Mouse (Mus musculus) lung, postnatal 0 days (tissue): ENCODE results near the gene Fam131c. TPM values are rescaled to one million over a fixed set of nuclear protein-coding genes. Genes with fewer than 3 reads are reported as not detected.

Source experiments
- ATAC-seq: fragments of 200-750 bp; cut with Nextera tagmentation; 2 replicates; pipeline ENCODE4 v1.8.0; 2017; ENCODE audit warnings: moderate library complexity
- DNase-seq: peaks from one replicate; pipeline ENCODE4 v3.0.0-alpha.2; 2016; ENCODE audit warnings: low spot score
- H3K27ac ChIP-seq: fragments of 300-500 bp; sonication (generic); 2 replicates; pipeline ENCODE4 v1.5.1; 2014; ENCODE audit warnings: antibody characterized with exemption, mild to moderate bottlenecking, low read length, mixed read lengths
- H3K27me3 ChIP-seq: fragments of 300-500 bp; sonication (generic); replicated peaks from 2 replicates; pipeline ENCODE4 v1.6.1; 2014; ENCODE audit warnings: low read length, mixed read lengths; ENCODE audit not compliant: insufficient read depth
- H3K36me3 ChIP-seq: fragments of 300-500 bp; sonication (generic); 2 replicates; pipeline ENCODE4 v1.6.1; 2014; ENCODE audit warnings: low read length, mixed read lengths; ENCODE audit not compliant: insufficient read depth
- H3K4me1 ChIP-seq: fragments of 300-500 bp; sonication (generic); 2 replicates; pipeline ENCODE4 v1.6.1; 2014; ENCODE audit warnings: antibody characterized with exemption, low read depth, low read length, mixed read lengths; ENCODE audit not compliant: insufficient read depth
- H3K4me2 ChIP-seq: fragments of 300-500 bp; sonication (generic); replicated peaks from 2 replicates; pipeline ENCODE4 v1.6.1; 2014; ENCODE audit warnings: low read depth, mild to moderate bottlenecking, low read length, moderate library complexity, mixed read lengths
- H3K4me3 ChIP-seq: fragments of 300-500 bp; sonication (generic); 2 replicates; pipeline ENCODE4 v1.5.1; 2014; ENCODE audit warnings: low read depth, low read length
- H3K9ac ChIP-seq: fragments of 300-500 bp; sonication (generic); replicated peaks from 2 replicates; pipeline ENCODE4 v1.6.1; 2014; ENCODE audit warnings: low read depth, mild to moderate bottlenecking
- H3K9me3 ChIP-seq: fragments of 300-500 bp; sonication (generic); 2 replicates; pipeline ENCODE4 v1.6.1; 2016; ENCODE audit warnings: low read length, mixed read lengths
- CTCF ChIP-seq: IDR thresholded peaks from 2 replicates; pipeline ENCODE4 v1.5.1; 2016; ENCODE audit warnings: antibody characterized with exemption, mild to moderate bottlenecking
- EP300 ChIP-seq: IDR thresholded peaks from 2 replicates; pipeline ENCODE4 v1.6.1; 2016; ENCODE audit warnings: antibody characterized with exemption, mild to moderate bottlenecking, control low read depth
- WGBS: fragments of 180-500 bp; shearing (Covaris S2); extraction: QIAGEN DNeasy Blood & Tissue Kit; methylation state at CpG from one replicate; pipeline ENCODE4 v1.1.7; 2014; 5-methylcytosine and 5-hydroxymethylcytosine counted together
- polyA plus RNA-seq: library from polyadenylated mRNA; unstranded; fragments of >200 nt; fragmentation: Nextera tagmentation; extraction: Ambion mirVana; gene quantifications from 2 replicates; pipeline ENCODE4 v1.2.1, GENCODE M21; 2015

Gene Fam131c
- polyA plus RNA-seq, 1 experiment from 2014 or later, result 0.79 TPM

- no peak overlapping the region for H3K9ac ChIP-seq
- WGBS, result 24% methylated on average over 12 of the region's 14 CpGs
- H3K27ac ChIP-seq, result no peak overlapping the region
- no peak overlapping the region for H3K4me2 ChIP-seq
- H3K4me1 ChIP-seq, result no peaks in the 10 kb centered on the region
- TF ChIP-seq CTCF (peak; percentile 88), EP300 (no peak)
- H3K4me3 ChIP-seq, result no peak overlapping the region
- peak; percentile 60 for ATAC-seq
- no peaks in the 10 kb centered on the region for H3K36me3 ChIP-seq
- H3K27me3 ChIP-seq, result no peaks in the 10 kb centered on the region
- DNase-seq, result peak; percentile 69
- no peaks in the 10 kb centered on the region for H3K9me3 ChIP-seq
These were observed 38.7 kb downstream of the Fam131c start for GRCm38 (mm10) chr4:141406516-141407299.

- TF ChIP-seq EP300, result no peak
- no peak for TF ChIP-seq CTCF
- H3K9ac ChIP-seq, result no peak overlapping the region
- H3K27ac ChIP-seq, result no peak overlapping the region
- H3K4me3 ChIP-seq, result no peak overlapping the region
- no peaks in the 10 kb centered on the region for H3K4me1 ChIP-seq
- WGBS, result 84% methylated on average over 3 of the region's 3 CpGs
- no peak overlapping the region for H3K4me2 ChIP-seq
- DNase-seq (no peak), ATAC-seq (no peak)
- no peaks in the 10 kb centered on the region for H3K36me3 ChIP-seq
- H3K9me3 ChIP-seq, result no peaks in the 10 kb centered on the region
- no peaks in the 10 kb centered on the region for H3K27me3 ChIP-seq
These were observed 40.6 kb downstream of the Fam131c start for GRCm38 (mm10) chr4:141408577-141408976.

- Histone ChIP-seq H3K4me1 (no peaks in the 10 kb centered on the region), H3K4me3 (no peak overlapping the region), H3K4me2 (no peak overlapping the region), H3K27ac (no peak overlapping the region), H3K9me3 (no peaks in the 10 kb centered on the region), H3K9ac (no peak overlapping the region), H3K36me3 (no peaks in the 10 kb centered on the region), H3K27me3 (no peaks in the 10 kb centered on the region)
- ATAC-seq (no peak), DNase-seq (no peak)
- 20% methylated on average over 22 of the region's 22 CpGs for WGBS
- TF ChIP-seq CTCF (peak; percentile 41; the same call in 1 of the 2 replicates), EP300 (no peak)
These were observed 43.5 kb downstream of the Fam131c start for GRCm38 (mm10) chr4:141411430-141411992.

- ATAC-seq, result no peak
- no peak within 1 kb of the TSS for H3K4me3 ChIP-seq
- no peaks in the 10 kb centered on the region for H3K36me3 ChIP-seq
- no peaks in the 10 kb centered on the region for H3K4me1 ChIP-seq
- H3K9ac ChIP-seq, result no peak within 1 kb of the TSS
- no peaks in the 10 kb centered on the region for H3K27me3 ChIP-seq
- TF ChIP-seq EP300 (no peak), CTCF (no peak)
- no peak within 1 kb of the TSS for H3K27ac ChIP-seq
- H3K4me2 ChIP-seq, result no peak within 1 kb of the TSS
- WGBS, result 50% methylated on average over 7 of the region's 7 CpGs
- no peak for DNase-seq
- H3K9me3 ChIP-seq, result no peaks in the 10 kb centered on the region
These were observed 47.9 kb downstream of the Fam131c start, which contains the start of gene Clcnkb for GRCm38 (mm10) chr4:141415924-141416323. Clcnkb (minus strand) TSS chr4:141416014.

- ATAC-seq (peak; percentile 52), DNase-seq (peak; percentile 35)
- H3K4me3 ChIP-seq, result no peak overlapping the region
- no peaks in the 10 kb centered on the region for H3K27me3 ChIP-seq
- no peak overlapping the region for H3K27ac ChIP-seq
- H3K4me2 ChIP-seq, result no peak overlapping the region
- no peak overlapping the region for H3K9ac ChIP-seq
- TF ChIP-seq CTCF (no peak), EP300 (no peak)
- H3K36me3 ChIP-seq, result no peaks in the 10 kb centered on the region
- no peaks in the 10 kb centered on the region for H3K9me3 ChIP-seq
- H3K4me1 ChIP-seq, result no peaks in the 10 kb centered on the region; the same call in 1 of the 2 replicates
- 53% methylated on average over 27 of the region's 27 CpGs for WGBS
These were observed 51.6 kb downstream of the Fam131c start for GRCm38 (mm10) chr4:141419398-141420191.

GRCm38 (mm10) chr4:141420192-141420829 is 52.3 kb downstream of the Fam131c start, which contains the start of gene Hspb7:
Hspb7 (plus strand) TSS chr4:141420779.
- H3K9ac ChIP-seq, result peak within 1 kb of the TSS; percentile 23; the same call in 1 of the 2 replicates
- H3K4me3 ChIP-seq, result no peak within 1 kb of the TSS
- no peaks in the 10 kb centered on the region; the same call in 1 of the 2 replicates for H3K4me1 ChIP-seq
- H3K9me3 ChIP-seq, result no peaks in the 10 kb centered on the region
- 43% methylated on average over 9 of the region's 9 CpGs for WGBS
- no peak for DNase-seq
- no peaks in the 10 kb centered on the region for H3K27me3 ChIP-seq
- TF ChIP-seq CTCF (no peak), EP300 (no peak)
- H3K27ac ChIP-seq, result no peak within 1 kb of the TSS
- no peaks in the 10 kb centered on the region for H3K36me3 ChIP-seq
- no peak within 1 kb of the TSS for H3K4me2 ChIP-seq
- ATAC-seq, result peak; percentile 18
